Mouse (Mus musculus): ENCODE results near the gene Defb45.

DNA sequence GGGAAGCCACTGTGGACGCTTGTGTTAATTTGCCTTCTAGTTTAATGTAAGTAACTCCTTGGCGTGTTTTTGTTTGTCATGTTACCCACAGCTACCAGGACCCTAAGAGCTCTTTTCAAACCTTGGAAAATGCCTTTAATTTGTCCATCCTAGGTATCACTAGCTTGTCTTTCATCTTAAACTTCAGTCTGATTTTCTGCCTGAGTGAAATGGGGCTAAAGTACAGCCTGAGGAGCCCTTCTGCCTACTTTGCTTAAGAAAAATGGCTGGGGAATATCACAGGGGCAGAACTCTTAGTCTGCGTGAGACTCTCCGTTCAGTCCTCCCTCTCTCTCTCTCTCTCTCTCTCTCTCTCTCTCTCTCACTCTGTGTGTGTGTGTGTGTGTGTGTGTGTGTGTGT is 29.3 kb downstream of the Defb45 start:
- TF ChIP-seq CTCF (conservative IDR thresholded peaks at IDR 0.05; ENCODE audit: low read length) = no peak
- no peak for TF ChIP-seq NANOG (IDR thresholded peaks at IDR 0.05; ENCODE audit: borderline replicate concordance, low read length)
- no peak for TF ChIP-seq POU5F1 (IDR thresholded peaks at IDR 0.05; ENCODE audit: borderline replicate concordance, low read length)
